Mouse (Mus musculus): ENCODE results near the gene Cdh23. TPM values are rescaled to one million over a fixed set of nuclear protein-coding genes. Genes with fewer than 3 reads are reported as not detected.

Cdh23 gene
- total RNA-seq, 1 experiment from 2014 or later: 0.84 TPM

DNA sequence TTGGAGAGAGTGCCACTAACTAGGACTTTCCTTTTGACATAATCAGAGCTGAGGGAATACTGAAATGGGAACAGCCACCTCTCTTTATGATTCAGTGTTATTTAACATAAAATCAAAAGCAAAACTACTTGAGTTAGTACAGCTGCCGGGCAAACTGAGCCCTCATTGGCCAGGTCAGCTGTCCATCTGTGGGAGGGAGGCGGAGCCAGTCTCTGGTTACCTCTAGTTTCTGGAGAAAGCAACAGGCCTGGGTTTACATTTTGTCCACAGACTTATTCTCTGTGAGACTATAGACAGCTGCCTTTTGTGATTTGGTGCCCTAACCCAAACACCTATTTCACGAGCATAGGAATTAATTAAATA lies 345.5 kb downstream of the Cdh23 start:
- peak; percentile 63 to 67; a peak in 3 of 4 replicates for ATAC-seq (replicated peaks in 1 of 2; ENCODE audit: insufficient read depth in 1 of 2, low FRiP score in 2 of 2, low TSS enrichment in 1 of 2, low read depth in 1 of 2, poor library complexity in 2 of 2, severe bottlenecking in 2 of 2)

DNA sequence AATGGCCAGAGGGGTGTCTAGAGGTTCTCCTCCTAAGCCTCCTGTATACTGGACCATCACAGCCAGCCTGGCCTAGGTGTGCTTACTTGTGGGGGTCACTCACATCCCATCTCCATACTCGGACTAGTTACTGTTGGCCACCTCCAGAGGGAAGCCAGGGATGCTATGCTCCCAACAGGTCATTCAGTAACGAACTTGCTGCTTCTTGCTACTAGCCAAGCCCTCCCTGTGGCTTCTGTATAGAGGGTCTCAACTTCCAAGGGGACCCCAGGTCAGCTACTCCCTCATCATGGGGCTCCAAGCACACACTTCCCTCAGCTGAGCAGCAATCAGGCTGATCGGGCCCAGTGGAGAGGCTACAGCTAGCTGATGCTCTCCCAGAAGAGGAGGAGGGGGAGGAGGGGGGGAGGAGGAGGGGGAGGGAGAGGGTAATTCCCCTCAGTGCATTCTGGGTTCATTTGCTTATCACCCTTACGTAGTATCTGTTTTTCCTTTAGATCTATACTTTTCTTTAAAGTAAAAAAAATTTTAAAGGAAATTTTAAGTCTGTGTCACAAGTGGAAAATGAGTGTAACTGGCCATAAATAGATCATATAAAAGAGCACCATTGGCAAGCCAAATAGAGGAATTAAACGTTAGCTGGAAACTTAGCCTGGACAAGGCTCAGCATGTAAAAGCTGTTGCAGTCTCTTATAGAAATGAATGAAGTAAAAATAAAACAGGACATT lies 346.0 kb downstream of the Cdh23 start:
- ATAC-seq (replicated peaks in 1 of 2; ENCODE audit: insufficient read depth in 1 of 2, low FRiP score in 2 of 2, low TSS enrichment in 1 of 2, low read depth in 1 of 2, poor library complexity in 2 of 2, severe bottlenecking in 2 of 2): no peak

GRCm38 (mm10) chr10:60349644-60350043 lies 346.6 kb downstream of the Cdh23 start:
- no peak for ATAC-seq (replicated peaks in 1 of 2; ENCODE audit: insufficient read depth in 1 of 2, low FRiP score in 2 of 2, low TSS enrichment in 1 of 2, low read depth in 1 of 2, poor library complexity in 2 of 2, severe bottlenecking in 2 of 2)

- peak; percentile 15 to 19; a peak in 2 of 4 replicates for ATAC-seq (replicated peaks in 1 of 2; ENCODE audit: insufficient read depth in 1 of 2, low FRiP score in 2 of 2, low TSS enrichment in 1 of 2, low read depth in 1 of 2, poor library complexity in 2 of 2, severe bottlenecking in 2 of 2)
Observed at GRCm38 (mm10) chr10:60349056-60349455, 347.2 kb downstream of the Cdh23 start.

- no peak for ATAC-seq (replicated peaks in 1 of 2; ENCODE audit: insufficient read depth in 1 of 2, low FRiP score in 2 of 2, low TSS enrichment in 1 of 2, low read depth in 1 of 2, poor library complexity in 2 of 2, severe bottlenecking in 2 of 2)
Observed at GRCm38 (mm10) chr10:60347768-60348610, 348.3 kb downstream of the Cdh23 start.

- ATAC-seq (replicated peaks in 1 of 2; ENCODE audit: insufficient read depth in 1 of 2, low FRiP score in 2 of 2, low TSS enrichment in 1 of 2, low read depth in 1 of 2, poor library complexity in 2 of 2, severe bottlenecking in 2 of 2): peak; percentile 54 to 55
Observed at GRCm38 (mm10) chr10:60346701-60347405, 349.4 kb downstream of the Cdh23 start, which contains the start of gene Vsir. Gene Vsir, plus strand, starts transcription at chr10:60346851.

- ATAC-seq (replicated peaks in 1 of 2; ENCODE audit: insufficient read depth in 1 of 2, low FRiP score in 2 of 2, low TSS enrichment in 1 of 2, low read depth in 1 of 2, poor library complexity in 2 of 2, severe bottlenecking in 2 of 2): no peak
Observed at GRCm38 (mm10) chr10:60346056-60346455, 350.2 kb downstream of the Cdh23 start.

DNA sequence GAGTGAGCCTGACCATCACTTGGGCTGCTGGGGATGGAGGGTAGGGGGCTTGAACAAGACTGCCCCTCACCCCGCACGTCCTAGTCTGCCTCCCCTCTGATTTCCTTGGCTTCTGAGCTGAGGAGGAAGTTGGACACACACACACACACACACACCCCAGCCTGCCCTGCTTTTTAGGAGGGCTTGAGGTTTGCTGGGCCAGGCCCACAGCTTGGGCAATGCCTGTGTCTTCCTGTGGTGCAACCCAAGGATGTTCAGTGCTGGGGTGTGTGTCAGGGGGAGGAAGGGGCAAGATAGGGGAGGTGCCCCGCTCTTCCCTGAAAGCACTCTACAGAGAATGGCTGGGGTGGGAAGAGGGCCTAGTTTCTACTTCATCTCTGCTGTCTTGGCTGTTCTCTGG lies 352.2 kb downstream of the Cdh23 start:
- peak; percentile 73 to 79 for ATAC-seq (replicated peaks in 1 of 2; ENCODE audit: insufficient read depth in 1 of 2, low FRiP score in 2 of 2, low TSS enrichment in 1 of 2, low read depth in 1 of 2, poor library complexity in 2 of 2, severe bottlenecking in 2 of 2)

DNA sequence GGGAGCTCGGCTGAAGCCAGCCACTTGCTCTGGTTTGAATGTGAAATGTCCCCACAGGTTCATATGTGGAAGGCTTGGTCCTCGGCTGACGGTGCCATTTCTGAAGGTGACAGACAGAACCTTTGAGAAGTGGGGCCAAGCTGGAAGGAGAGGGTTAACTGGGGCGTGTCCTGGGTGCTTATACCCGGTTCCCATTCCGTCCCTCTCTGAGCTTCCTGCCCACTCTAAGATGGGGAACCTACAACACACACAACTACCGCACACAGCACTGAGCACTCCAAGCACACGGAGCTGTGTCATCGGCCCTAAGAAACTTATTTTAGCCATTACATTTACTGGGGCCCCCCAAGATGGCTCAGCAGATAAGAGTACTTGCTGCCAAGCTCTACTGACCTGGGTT lies 354.8 kb downstream of the Cdh23 start:
- peak; percentile 24 to 40; a peak in 2 of 4 replicates for ATAC-seq (replicated peaks in 1 of 2; ENCODE audit: insufficient read depth in 1 of 2, low FRiP score in 2 of 2, low TSS enrichment in 1 of 2, low read depth in 1 of 2, poor library complexity in 2 of 2, severe bottlenecking in 2 of 2)

- ATAC-seq (replicated peaks in 1 of 2; ENCODE audit: insufficient read depth in 1 of 2, low FRiP score in 2 of 2, low TSS enrichment in 1 of 2, low read depth in 1 of 2, poor library complexity in 2 of 2, severe bottlenecking in 2 of 2): no peak
Observed at GRCm38 (mm10) chr10:60335021-60335420, 361.3 kb downstream of the Cdh23 start.

- no peak for ATAC-seq (replicated peaks in 1 of 2; ENCODE audit: insufficient read depth in 1 of 2, low FRiP score in 2 of 2, low TSS enrichment in 1 of 2, low read depth in 1 of 2, poor library complexity in 2 of 2, severe bottlenecking in 2 of 2)
Observed at GRCm38 (mm10) chr10:60334583-60334982, 361.7 kb downstream of the Cdh23 start.

DNA sequence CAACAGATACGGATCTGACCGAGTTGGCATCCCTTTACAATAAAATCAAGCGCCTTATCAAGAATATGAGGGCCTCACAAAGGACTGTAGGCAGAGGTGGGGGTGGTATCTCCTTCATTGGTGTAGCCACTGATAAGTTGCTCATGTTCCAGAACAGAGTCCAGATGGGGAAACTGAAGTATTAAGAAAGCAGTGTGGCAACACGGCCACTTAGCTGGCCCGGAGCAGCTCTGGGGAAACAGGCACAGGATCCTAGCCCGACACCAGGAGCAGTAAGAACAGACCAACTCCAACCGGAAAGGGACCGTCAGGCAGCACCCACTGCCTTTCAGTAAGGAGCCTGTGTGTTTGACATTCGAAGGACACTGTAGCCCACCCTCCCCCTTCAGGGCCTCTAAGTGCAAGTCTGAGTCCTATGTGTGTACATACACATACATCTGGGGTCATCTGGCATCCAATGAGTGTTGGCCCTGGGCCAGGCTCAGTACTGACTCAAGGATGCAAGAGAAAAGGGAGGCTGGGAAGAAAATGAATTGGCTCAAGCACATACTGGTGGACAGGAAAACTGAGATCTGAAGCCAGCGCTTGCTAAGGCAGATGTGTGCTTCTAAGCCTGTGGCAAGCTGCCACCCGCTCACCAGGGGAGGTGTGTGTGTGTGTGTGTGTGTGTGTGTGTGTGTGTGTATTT lies 367.2 kb downstream of the Cdh23 start:
- ATAC-seq (replicated peaks in 1 of 2; ENCODE audit: insufficient read depth in 1 of 2, low FRiP score in 2 of 2, low TSS enrichment in 1 of 2, low read depth in 1 of 2, poor library complexity in 2 of 2, severe bottlenecking in 2 of 2): peak in 1 of 2 experiments; percentile 52; a peak in 1 of 4 replicates

DNA sequence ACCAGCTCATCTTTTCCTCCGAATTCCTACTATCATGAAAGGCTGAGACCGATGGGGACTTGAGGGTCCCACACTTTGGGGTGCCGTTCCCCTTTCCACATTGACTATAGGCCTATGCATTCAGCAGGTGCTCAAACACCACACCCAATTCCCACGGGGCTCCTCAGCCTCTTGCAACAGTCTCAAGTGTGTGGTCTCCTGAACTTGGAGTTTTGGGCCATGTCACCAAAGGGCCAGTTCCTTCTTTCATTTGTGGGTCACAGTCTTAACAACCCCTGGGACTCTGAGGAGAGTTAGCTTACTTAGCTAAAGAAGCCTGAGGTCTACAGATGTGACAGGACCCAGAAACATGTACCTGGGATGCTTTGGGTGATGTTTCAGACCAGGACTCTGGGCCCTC lies 380.1 kb downstream of the Cdh23 start:
- no peak for ATAC-seq (replicated peaks in 1 of 2; ENCODE audit: insufficient read depth in 1 of 2, low FRiP score in 2 of 2, low TSS enrichment in 1 of 2, low read depth in 1 of 2, poor library complexity in 2 of 2, severe bottlenecking in 2 of 2)

GRCm38 (mm10) chr10:60313606-60314005 lies 382.7 kb downstream of the Cdh23 start:
- ATAC-seq (replicated peaks in 1 of 2; ENCODE audit: insufficient read depth in 1 of 2, low FRiP score in 2 of 2, low TSS enrichment in 1 of 2, low read depth in 1 of 2, poor library complexity in 2 of 2, severe bottlenecking in 2 of 2): no peak

GRCm38 (mm10) chr10:60310629-60311028 lies 385.7 kb downstream of the Cdh23 start:
- no peak for ATAC-seq (replicated peaks in 1 of 2; ENCODE audit: insufficient read depth in 1 of 2, low FRiP score in 2 of 2, low TSS enrichment in 1 of 2, low read depth in 1 of 2, poor library complexity in 2 of 2, severe bottlenecking in 2 of 2)

DNA sequence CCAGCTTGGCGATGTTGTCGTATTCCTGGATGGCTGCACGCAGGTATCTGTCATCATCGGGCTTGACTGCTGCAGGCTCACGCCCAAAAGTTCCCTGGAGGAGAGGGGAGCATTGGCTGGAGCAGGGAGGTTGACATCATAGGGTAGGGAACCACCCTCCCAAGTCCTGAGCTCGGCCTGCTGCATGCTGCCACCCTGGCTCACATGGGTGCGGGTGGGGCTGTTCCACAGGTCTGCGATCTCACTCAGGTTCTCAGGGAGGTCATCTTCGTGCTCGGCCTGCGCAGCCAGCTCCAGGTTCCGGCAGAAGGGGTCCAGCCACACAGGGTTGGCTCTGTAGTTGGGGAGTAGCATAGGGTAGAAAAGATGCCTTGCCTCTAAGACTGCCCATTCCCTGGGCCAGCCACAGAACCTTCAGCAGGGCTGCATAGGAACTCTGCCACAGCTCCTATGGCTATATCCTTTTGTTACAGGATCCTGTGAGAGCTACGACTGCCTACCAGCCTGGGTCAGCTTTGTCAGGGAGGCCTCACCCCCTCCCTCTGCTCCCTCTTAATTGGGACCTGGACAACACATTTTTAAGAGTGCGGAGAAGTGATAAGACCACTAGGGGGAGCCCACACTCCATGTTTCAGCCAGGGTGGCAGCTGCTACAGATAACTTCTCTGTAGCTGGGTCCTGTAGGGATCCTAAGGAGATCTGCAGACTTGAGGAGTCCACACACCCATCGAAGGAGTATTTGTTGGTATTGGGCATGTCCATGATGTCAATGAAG lies 391.2 kb downstream of the Cdh23 start:
- peak; percentile 70 to 75 for ATAC-seq (replicated peaks in 1 of 2; ENCODE audit: insufficient read depth in 1 of 2, low FRiP score in 2 of 2, low TSS enrichment in 1 of 2, low read depth in 1 of 2, poor library complexity in 2 of 2, severe bottlenecking in 2 of 2)

- no peak for ATAC-seq (replicated peaks in 1 of 2; ENCODE audit: insufficient read depth in 1 of 2, low FRiP score in 2 of 2, low TSS enrichment in 1 of 2, low read depth in 1 of 2, poor library complexity in 2 of 2, severe bottlenecking in 2 of 2)
Observed at GRCm38 (mm10) chr10:60303419-60303818, 392.9 kb downstream of the Cdh23 start.

Measured in hematopoietic stem cell, adult 5-6 weeks (primary cell).